Mouse (Mus musculus): ENCODE data around the gene Zfp473. TPM values are rescaled to one million over a fixed set of nuclear protein-coding genes. Genes with fewer than 3 reads are reported as not detected.
A peak's percentile ranks its signal among the peaks of the same experiment; 100 is the strongest.
"Not testable (repeated sequence)": the region's sequence is repeated elsewhere in the genome, so short reads cannot be mapped to it uniquely, and the experiment has no call there.

The Zfp473 gene
- polyA plus RNA-seq, 1 experiment from 2014 or later: 3.6 TPM

DNA sequence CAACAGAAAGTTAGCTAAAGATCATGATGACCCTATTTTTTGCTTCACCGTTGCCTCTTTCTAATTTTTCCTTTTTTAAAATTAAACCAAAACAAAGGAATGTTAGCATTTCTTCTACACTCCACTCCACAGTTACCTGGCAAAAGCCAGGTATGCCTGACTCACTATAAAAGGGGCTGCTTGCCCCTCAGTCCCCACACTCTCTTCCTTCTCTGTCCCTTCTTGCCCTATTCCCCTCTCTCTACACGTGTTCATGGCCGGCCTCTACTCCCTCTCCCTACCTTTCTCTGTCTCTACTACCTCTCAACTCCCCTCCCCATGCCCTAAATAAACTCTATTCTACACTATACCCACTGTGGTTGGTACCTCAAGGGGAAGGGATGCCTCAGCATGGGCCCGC, 3.7 kb downstream of the Zfp473 start:
- Histone ChIP-seq H3K27ac (no peak overlapping the region), H3K36me3 (peaks cover 3% of the 10 kb centered on the region), H3K9me3 (no peaks in the 10 kb centered on the region), H3K4me3 (peak overlapping the region; percentile 75; the same call in 1 of the 2 replicates), H3K27me3 (ENCODE audit: insufficient read depth, poor library complexity, severe bottlenecking) (no peaks in the 10 kb centered on the region), H3K4me1 (replicated peaks) (peaks cover 36% of the 10 kb centered on the region)
- WGBS: 70% methylated on average over 4 of the region's 4 CpGs
- DNase-seq (ENCODE audit: low spot score): no peak

GRCm38 (mm10) chr7:44745076-44745475, 5.8 kb downstream of the Zfp473 start:
- peak overlapping the region; percentile 82 for H3K27ac ChIP-seq
- no peaks in the 10 kb centered on the region for H3K36me3 ChIP-seq
- peaks cover 36% of the 10 kb centered on the region for H3K4me1 ChIP-seq (replicated peaks)
- H3K4me3 ChIP-seq: peak overlapping the region; percentile 59
- WGBS: under 1% methylated on average over 18 of the region's 18 CpGs
- H3K9me3 ChIP-seq: no peaks in the 10 kb centered on the region
- H3K27me3 ChIP-seq (ENCODE audit: insufficient read depth, poor library complexity, severe bottlenecking): no peaks in the 10 kb centered on the region
- DNase-seq (ENCODE audit: low spot score): peak; percentile 85

DNA sequence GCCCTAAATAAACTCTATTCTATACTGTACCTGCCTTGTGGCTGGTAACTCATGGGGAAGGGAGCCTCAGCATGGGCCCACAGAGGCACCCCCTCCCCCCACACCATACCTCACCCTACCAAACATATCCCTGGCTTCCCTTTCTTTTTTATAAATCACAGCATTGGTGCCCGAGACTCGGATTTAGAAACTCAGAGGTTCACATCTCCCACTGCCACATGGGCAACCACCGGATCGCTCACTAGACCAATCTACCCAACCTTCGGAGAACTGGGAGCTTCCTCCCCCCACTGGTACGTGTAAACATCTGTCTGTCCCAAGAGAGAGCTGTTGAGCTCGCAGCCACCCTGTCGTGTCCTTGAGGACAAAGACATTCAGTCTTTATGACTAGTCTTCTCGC, 6.6 kb downstream of the Zfp473 start:
- WGBS: 34% methylated on average over 9 of the region's 9 CpGs
- no peak for DNase-seq (ENCODE audit: low spot score)
- no peaks in the 10 kb centered on the region for H3K9me3 ChIP-seq
- H3K27me3 ChIP-seq (ENCODE audit: insufficient read depth, poor library complexity, severe bottlenecking): no peaks in the 10 kb centered on the region
- peak overlapping the region; percentile 59 for H3K4me3 ChIP-seq
- H3K27ac ChIP-seq: 0 out of 2 replicates have a peak overlapping the region, but pooled peaks have one; percentile 9
- 0 out of 2 replicates have a peak, but pooled peaks cover 3% of the 10 kb centered on the region for H3K36me3 ChIP-seq
- peaks cover 32% of the 10 kb centered on the region for H3K4me1 ChIP-seq (replicated peaks)

- H3K4me3 ChIP-seq: no peak overlapping the region
- 88% methylated on average over 8 of the region's 8 CpGs for WGBS
- no peaks in the 10 kb centered on the region for H3K27me3 ChIP-seq (ENCODE audit: insufficient read depth, poor library complexity, severe bottlenecking)
- peaks cover 16% of the 10 kb centered on the region for H3K4me1 ChIP-seq (replicated peaks)
- no peak for DNase-seq (ENCODE audit: low spot score)
- no peaks in the 10 kb centered on the region for H3K9me3 ChIP-seq
- no peak overlapping the region for H3K27ac ChIP-seq
- 0 out of 2 replicates have a peak, but pooled peaks cover 8% of the 10 kb centered on the region for H3K36me3 ChIP-seq
Observed at GRCm38 (mm10) chr7:44741361-44741760, 9.5 kb downstream of the Zfp473 start.

- 87% methylated on average over 9 of the region's 9 CpGs for WGBS
- H3K27me3 ChIP-seq (ENCODE audit: insufficient read depth, poor library complexity, severe bottlenecking): no peaks in the 10 kb centered on the region
- H3K4me1 ChIP-seq (replicated peaks): no peaks in the 10 kb centered on the region
- no peak overlapping the region for H3K4me3 ChIP-seq
- peaks cover 38% of the 10 kb centered on the region for H3K36me3 ChIP-seq
- H3K9me3 ChIP-seq: 0 out of 2 replicates have a peak, but pooled peaks cover 3% of the 10 kb centered on the region
- DNase-seq (ENCODE audit: low spot score): no peak
- H3K27ac ChIP-seq: no peak overlapping the region
Observed at GRCm38 (mm10) chr7:44733723-44734122, 17.1 kb downstream of the Zfp473 start.

DNA sequence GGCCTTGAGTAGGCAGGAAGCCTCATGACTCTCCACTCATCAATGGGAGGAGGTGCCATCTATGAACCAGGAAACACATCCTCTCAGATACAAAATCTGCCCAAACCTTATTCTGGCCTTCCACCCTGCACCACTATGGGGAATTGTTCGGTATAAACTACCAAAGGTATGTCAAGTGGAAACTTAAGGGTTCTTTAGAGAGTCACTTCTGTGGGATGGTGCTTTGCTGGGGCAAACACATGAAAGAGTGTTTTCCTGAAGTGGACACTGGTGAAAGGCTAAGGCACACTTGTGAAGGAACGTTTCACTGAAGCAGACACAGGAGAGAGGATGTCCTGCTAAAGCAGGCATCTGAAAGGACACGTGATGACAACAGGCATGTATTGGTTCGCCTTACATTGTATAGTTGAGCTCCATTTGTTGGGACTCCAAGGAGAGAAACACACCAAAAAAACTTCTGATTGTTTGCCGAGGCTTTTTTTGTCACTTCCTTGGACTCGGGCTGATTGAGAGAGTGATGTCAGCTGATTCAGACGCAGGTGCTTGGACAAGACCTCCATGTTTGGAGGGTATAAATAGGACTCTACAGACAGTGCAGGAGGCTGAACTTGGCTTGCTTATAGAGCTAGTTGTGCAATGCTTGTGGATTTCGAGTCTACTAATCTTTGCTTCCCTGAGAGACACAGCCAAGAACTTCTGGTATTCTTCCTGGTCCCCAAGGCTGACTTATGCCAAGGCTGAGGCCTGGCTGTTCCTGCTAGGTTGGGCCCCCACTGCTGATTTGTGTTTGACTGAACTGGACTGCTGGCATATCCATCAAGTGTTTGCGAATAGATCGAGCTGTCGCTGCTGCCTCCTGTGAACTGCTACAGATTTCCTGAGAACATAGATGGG, 22.5 kb downstream of the Zfp473 start:
- DNase-seq (ENCODE audit: low spot score): no peak
- 0 out of 2 replicates have a peak, but pooled peaks cover 4% of the 10 kb centered on the region for H3K9me3 ChIP-seq
- 86% methylated on average over 11 of the region's 11 CpGs for WGBS
- no peak overlapping the region for H3K27ac ChIP-seq
- H3K36me3 ChIP-seq: peaks cover 16% of the 10 kb centered on the region; the same call in 1 of the 2 replicates
- H3K27me3 ChIP-seq (ENCODE audit: insufficient read depth, poor library complexity, severe bottlenecking): no peaks in the 10 kb centered on the region
- no peaks in the 10 kb centered on the region for H3K4me1 ChIP-seq (replicated peaks)
- H3K4me3 ChIP-seq: no peak overlapping the region

DNA sequence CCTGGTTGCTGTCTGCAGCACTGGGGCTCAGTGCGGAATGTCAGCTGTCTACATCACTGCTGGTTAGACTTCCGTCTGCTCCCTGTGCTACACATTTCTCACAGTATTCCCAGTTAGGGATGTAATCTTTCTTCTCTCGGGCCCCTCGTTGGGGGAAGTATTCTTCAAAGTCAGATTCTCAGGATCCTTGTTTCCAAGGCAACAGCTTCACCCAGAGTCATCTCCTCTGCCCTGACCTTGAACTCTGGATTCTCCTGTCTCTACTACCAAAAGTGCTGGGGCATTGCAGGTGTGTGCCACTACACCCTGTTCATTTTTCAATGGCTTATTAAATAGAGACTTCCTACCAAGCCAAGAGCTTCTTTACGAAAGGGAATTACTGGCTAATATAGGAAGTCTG, 23.7 kb downstream of the Zfp473 start:
- Histone ChIP-seq H3K4me3 (no peak overlapping the region), H3K36me3 (peaks cover 5% of the 10 kb centered on the region; the same call in 1 of the 2 replicates), H3K27ac (no peak overlapping the region), H3K27me3 (ENCODE audit: insufficient read depth, poor library complexity, severe bottlenecking) (no peaks in the 10 kb centered on the region), H3K9me3 (0 out of 2 replicates have a peak, but pooled peaks cover 4% of the 10 kb centered on the region), H3K4me1 (replicated peaks) (no peaks in the 10 kb centered on the region)
- no peak for DNase-seq (ENCODE audit: low spot score)
- WGBS: 79% methylated on average over 5 of the region's 5 CpGs

GRCm38 (mm10) chr7:44726343-44726742, 24.5 kb downstream of the Zfp473 start:
- DNase-seq (ENCODE audit: low spot score): no peak
- no peaks in the 10 kb centered on the region for H3K4me1 ChIP-seq (replicated peaks)
- H3K36me3 ChIP-seq: no peaks in the 10 kb centered on the region
- H3K9me3 ChIP-seq: 0 out of 2 replicates have a peak, but pooled peaks cover 4% of the 10 kb centered on the region
- no peak overlapping the region for H3K27ac ChIP-seq
- H3K4me3 ChIP-seq: no peak overlapping the region
- WGBS: 83% methylated on average over 6 of the region's 6 CpGs
- no peaks in the 10 kb centered on the region for H3K27me3 ChIP-seq (ENCODE audit: insufficient read depth, poor library complexity, severe bottlenecking)

- Histone ChIP-seq H3K4me3 (no peak overlapping the region), H3K27ac (no peak overlapping the region), H3K36me3 (no peaks in the 10 kb centered on the region), H3K4me1 (replicated peaks) (no peaks in the 10 kb centered on the region), H3K9me3 (0 out of 2 replicates have a peak, but pooled peaks cover 4% of the 10 kb centered on the region), H3K27me3 (ENCODE audit: insufficient read depth, poor library complexity, severe bottlenecking) (no peaks in the 10 kb centered on the region)
- 23% methylated on average over 7 of the region's 7 CpGs for WGBS
- no peak for DNase-seq (ENCODE audit: low spot score)
Observed at GRCm38 (mm10) chr7:44724316-44724715, 26.5 kb downstream of the Zfp473 start.

- Histone ChIP-seq H3K27me3 (ENCODE audit: insufficient read depth, poor library complexity, severe bottlenecking) (no peaks in the 10 kb centered on the region), H3K9me3 (no peaks in the 10 kb centered on the region), H3K27ac (no peak overlapping the region), H3K4me3 (no peak overlapping the region), H3K4me1 (replicated peaks) (no peaks in the 10 kb centered on the region), H3K36me3 (no peaks in the 10 kb centered on the region)
- DNase-seq (ENCODE audit: low spot score): no peak
- WGBS: 88% methylated on average over 5 of the region's 5 CpGs
Observed at GRCm38 (mm10) chr7:44722058-44722457, 28.8 kb downstream of the Zfp473 start.

DNA sequence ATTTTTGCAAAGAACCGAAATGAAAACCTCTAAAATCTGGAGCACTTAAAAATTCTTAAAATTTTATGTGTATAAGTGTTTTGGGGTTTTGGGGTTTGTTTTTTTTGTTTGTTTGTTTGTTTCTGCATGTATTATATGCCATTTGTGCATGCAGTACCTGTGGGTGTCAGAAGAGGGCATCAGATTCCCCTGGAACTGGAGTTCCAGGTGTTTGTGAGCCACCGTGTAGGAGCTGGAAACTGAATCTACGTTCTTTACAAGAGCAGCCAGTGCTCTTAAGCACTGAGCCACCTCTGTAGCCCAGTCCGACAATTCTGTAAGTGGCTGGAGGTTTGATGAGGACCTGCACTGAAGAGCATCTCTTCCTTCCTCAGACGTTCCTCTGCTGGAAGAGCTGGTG, 41.0 kb downstream of the Zfp473 start:
- 86% methylated on average over 5 of the region's 5 CpGs for WGBS
- Histone ChIP-seq H3K9me3 (peaks cover 13% of the 10 kb centered on the region; the same call in 1 of the 2 replicates), H3K4me1 (replicated peaks) (no peaks in the 10 kb centered on the region), H3K36me3 (no peaks in the 10 kb centered on the region), H3K27me3 (ENCODE audit: insufficient read depth, poor library complexity, severe bottlenecking) (no peaks in the 10 kb centered on the region), H3K4me3 (no peak overlapping the region), H3K27ac (no peak overlapping the region)
- DNase-seq (ENCODE audit: low spot score): no peak

DNA sequence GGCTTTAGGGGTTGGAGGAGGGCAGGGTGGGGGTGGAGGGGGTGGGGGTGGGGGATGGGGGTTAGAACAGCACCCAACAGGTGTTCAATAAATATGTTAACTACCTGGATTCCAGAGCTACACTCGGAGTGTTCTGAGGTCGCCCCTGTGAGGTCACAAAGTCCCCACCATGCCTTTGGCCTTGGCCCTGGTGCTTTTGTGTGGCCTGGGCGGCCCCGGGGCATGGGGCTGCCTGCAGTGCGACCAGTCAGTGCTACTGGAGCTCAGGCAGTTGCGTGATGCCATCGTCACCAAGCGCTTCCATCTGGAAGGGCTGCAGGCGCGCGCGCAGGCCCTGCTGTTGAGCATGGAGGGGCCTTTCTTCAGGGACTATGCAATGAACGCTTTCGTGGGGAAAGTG, 42.3 kb downstream of the Zfp473 start, which contains the start of gene Izumo2:
Izumo2 (plus strand) TSS at position 169 of the 400 bp plus-strand sequence.
- WGBS: 78% methylated on average over 14 of the region's 14 CpGs
- Histone ChIP-seq H3K9me3 (peaks cover 13% of the 10 kb centered on the region; the same call in 1 of the 2 replicates), H3K27ac (no peak within 1 kb of the TSS), H3K36me3 (no peaks in the 10 kb centered on the region), H3K4me3 (no peak within 1 kb of the TSS), H3K27me3 (ENCODE audit: insufficient read depth, poor library complexity, severe bottlenecking) (no peaks in the 10 kb centered on the region), H3K4me1 (replicated peaks) (no peaks in the 10 kb centered on the region)
- no peak for DNase-seq (ENCODE audit: low spot score)

GRCm38 (mm10) chr7:44708093-44708492, 42.8 kb downstream of the Zfp473 start:
- H3K27me3 ChIP-seq (ENCODE audit: insufficient read depth, poor library complexity, severe bottlenecking); H3K4me1 ChIP-seq (replicated peaks); H3K36me3 ChIP-seq; H3K27ac ChIP-seq; DNase-seq (ENCODE audit: low spot score); H3K4me3 ChIP-seq: not testable (repeated sequence)
- 89% methylated on average over 6 of the region's 6 CpGs for WGBS
- peaks cover 13% of the 10 kb centered on the region; the same call in 1 of the 2 replicates for H3K9me3 ChIP-seq

Data from hindbrain, embryonic 10.5 days (tissue).